In the genomic region with DNA sequence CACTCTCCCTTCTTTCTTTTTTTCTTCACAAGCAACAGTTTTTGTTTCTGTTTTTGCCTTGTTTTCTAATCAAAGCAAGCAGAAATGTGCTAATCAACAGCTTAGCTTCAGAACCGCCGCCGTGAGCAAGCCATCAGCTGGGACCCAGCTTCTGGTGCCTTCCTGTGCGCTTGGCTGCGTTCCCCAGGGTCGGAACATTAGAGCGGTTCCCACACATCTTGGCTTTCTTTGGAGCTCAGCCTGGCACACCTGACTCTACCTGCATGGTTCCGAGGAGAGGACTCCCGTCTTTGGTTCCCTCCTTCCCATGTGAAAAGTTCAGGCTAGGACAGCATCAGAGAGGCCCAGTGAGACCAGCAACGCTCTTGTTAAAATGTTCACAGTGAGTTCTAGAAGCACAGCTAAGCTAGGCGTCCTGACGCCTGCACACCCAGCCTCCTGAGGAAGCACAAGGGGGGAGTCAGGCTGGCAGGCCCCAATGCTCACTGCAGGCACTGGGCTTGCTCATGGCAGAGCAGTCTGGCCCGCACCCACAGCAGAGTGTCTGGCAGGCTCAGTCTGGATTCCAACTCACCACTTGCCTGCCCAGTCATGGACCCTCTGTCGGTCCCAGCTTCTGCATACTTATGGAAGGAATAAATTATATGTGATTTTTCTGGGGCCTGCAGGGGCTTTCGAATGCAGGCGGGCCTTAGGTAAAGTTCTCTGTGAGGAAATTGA, we compare ENCODE assay signal across 24 mouse cellular contexts. TPM values are rescaled to one million over a fixed set of nuclear protein-coding genes. Genes with fewer than 3 reads are reported as not detected.
DNase-seq lines count a peak whose midpoint lies in the region; ATAC-seq and TF ChIP-seq lines count a peak whose summit lies in the region.
"Had no signal": no experiment of that assay in that cellular context is flagged by ENCODE, and none has a peak within 500 bp of the region (broad histone marks: within the 10 kb centered on the region; RNA-seq: fewer than 3 reads in every experiment).

No protein-coding gene starts in this region.

- no peak for TF ChIP-seq POLR2A in cerebellum, adult 2 months (IDR thresholded peaks at IDR 0.05; ENCODE audit: borderline replicate concordance, insufficient read depth, low read length)

- H3K4me1 ChIP-seq in limb, embryonic 12.5 days (replicated peaks), result peaks cover 11% of the 10 kb centered on the region
- H3K4me1 ChIP-seq in limb, embryonic 10.5 days, result peaks cover 14% of the 10 kb centered on the region
- peaks cover 12% of the 10 kb centered on the region for H3K4me1 ChIP-seq in cerebellum, adult 2 months (ENCODE audit: control insufficient read depth, insufficient read depth, low read length)
- peaks cover 17% of the 10 kb centered on the region for H3K4me1 ChIP-seq in embryonic facial prominence, embryonic 13.5 days
- H3K4me1 ChIP-seq: liver, embryonic 12.5 days had no signal

- TF ChIP-seq CTCF in cerebellum, adult 2 months (IDR thresholded peaks at IDR 0.05; ENCODE audit: borderline replicate concordance, insufficient read depth, low read depth, low read length), result no peak

- no peak overlapping the region for H3K4me2 ChIP-seq in limb, embryonic 12.5 days
- H3K4me2 ChIP-seq in embryonic facial prominence, embryonic 13.5 days, result no peak overlapping the region
- H3K4me2 ChIP-seq: liver, embryonic 12.5 days; neural tube, embryonic 13.5 days had no signal

- no peak for DNase-seq in limb, embryonic 10.5 days (ENCODE audit: low spot score)
- DNase-seq in brain, adult 2 months (ENCODE audit: low read depth, low spot score), result peak; percentile 41
- peak; percentile 42 to 57 for DNase-seq in cerebellum, adult 2 months
- no peak for DNase-seq in adrenal gland, adult 18-20 months (ENCODE audit: low spot score in 2 of 2)
- no peak for DNase-seq in urinary bladder, postnatal 25 days (ENCODE audit: low spot score)
- DNase-seq: adrenal gland, postnatal 36 days; heart, adult 11 months; kidney, adult 9 months; kidney, postnatal 36 days; lung, postnatal 14 days; right cerebral cortex, postnatal 25 days; thymus, postnatal 14 days had no signal

- no peak for ATAC-seq in limb, embryonic 12.5 days (ENCODE audit: insufficient number of reproducible peaks, insufficient read depth, low FRiP score, low TSS enrichment, low read depth)
- no peak for ATAC-seq in embryonic facial prominence, embryonic 13.5 days (ENCODE audit: insufficient number of reproducible peaks, insufficient read depth, low FRiP score, low TSS enrichment, low read depth)
- ATAC-seq in inflammation-experienced regulatory T-cells, adult 6 months, result no peak
- ATAC-seq: liver, embryonic 12.5 days; Patski had no signal

- no peaks in the 10 kb centered on the region for H3K27me3 ChIP-seq in limb, embryonic 12.5 days
- no peaks in the 10 kb centered on the region for H3K27me3 ChIP-seq in limb, embryonic 10.5 days (ENCODE audit: low read depth, poor library complexity, severe bottlenecking)
- H3K27me3 ChIP-seq in cerebellum, adult 2 months (ENCODE audit: control insufficient read depth, insufficient read depth, low read length), result no peaks in the 10 kb centered on the region
- H3K27me3 ChIP-seq in embryonic facial prominence, embryonic 13.5 days, result no peaks in the 10 kb centered on the region
- H3K27me3 ChIP-seq: liver, embryonic 12.5 days; neural tube, embryonic 13.5 days; Patski had no signal

- peaks cover 17% of the 10 kb centered on the region for H3K9me3 ChIP-seq in limb, embryonic 12.5 days
- no peaks in the 10 kb centered on the region for H3K9me3 ChIP-seq in limb, embryonic 10.5 days (replicated peaks)
- peaks cover 8% of the 10 kb centered on the region for H3K9me3 ChIP-seq in embryonic facial prominence, embryonic 13.5 days
- H3K9me3 ChIP-seq: liver, embryonic 12.5 days had no signal

- H3K36me3 ChIP-seq in limb, embryonic 12.5 days, result no peaks in the 10 kb centered on the region
- no peaks in the 10 kb centered on the region for H3K36me3 ChIP-seq in limb, embryonic 10.5 days
- 0 out of 2 replicates have a peak, but pooled peaks cover 8% of the 10 kb centered on the region for H3K36me3 ChIP-seq in embryonic facial prominence, embryonic 13.5 days
- H3K36me3 ChIP-seq: liver, embryonic 12.5 days; neural tube, embryonic 13.5 days had no signal

- 0 out of 2 replicates have a peak overlapping the region, but pooled peaks have one; percentile 32 for H3K27ac ChIP-seq in limb, embryonic 12.5 days
- no peak overlapping the region for H3K27ac ChIP-seq in limb, embryonic 10.5 days
- no peak overlapping the region for H3K27ac ChIP-seq in cerebellum, adult 2 months (ENCODE audit: insufficient read depth, low read length)
- peak overlapping the region; percentile 82 for H3K27ac ChIP-seq in embryonic facial prominence, embryonic 13.5 days
- H3K27ac ChIP-seq: liver, embryonic 12.5 days; neural tube, embryonic 13.5 days had no signal

- H3K9ac ChIP-seq in limb, embryonic 12.5 days (replicated peaks), result no peak overlapping the region
- H3K9ac ChIP-seq in embryonic facial prominence, embryonic 13.5 days, result no peak overlapping the region
- H3K9ac ChIP-seq: liver, embryonic 12.5 days; neural tube, embryonic 13.5 days had no signal

- WGBS in limb, embryonic 12.5 days, result 85% methylated on average over 16 of the region's 16 CpGs
- WGBS in limb, embryonic 10.5 days, result 90% methylated on average over 16 of the region's 16 CpGs
- 33% methylated on average over 16 of the region's 16 CpGs for WGBS in cerebellum, adult 2 months
- WGBS in embryonic facial prominence, embryonic 13.5 days, result 79% methylated on average over 16 of the region's 16 CpGs

- no peak overlapping the region for H3K4me3 ChIP-seq in limb, embryonic 12.5 days (replicated peaks)
- H3K4me3 ChIP-seq in limb, embryonic 10.5 days, result no peak overlapping the region
- H3K4me3 ChIP-seq in cerebellum, adult 2 months (replicated peaks; ENCODE audit: insufficient read depth, low read depth, low read length), result no peak overlapping the region
- H3K4me3 ChIP-seq in embryonic facial prominence, embryonic 13.5 days, result no peak overlapping the region
- H3K4me3 ChIP-seq: liver, embryonic 12.5 days; neural tube, embryonic 13.5 days had no signal

RNA-seq across cellular contexts. Expression of a gene that starts 42.2 kb away (rescaled TPM):
- not detected in 2 replicates for polyA plus RNA-seq in limb, embryonic 12.5 days (2016; fragmentation: Nextera tagmentation; extraction: Ambion mirVana)
- polyA plus RNA-seq in limb, embryonic 10.5 days (2016; fragmentation: Nextera tagmentation; extraction: Ambion mirVana), result not detected in 2 replicates
- not detected in 2 replicates for polyA plus RNA-seq in cerebellum, adult 2 months (2012; rRNA removed)
- polyA plus RNA-seq in embryonic facial prominence, embryonic 13.5 days (2015; fragmentation: Nextera tagmentation; extraction: Ambion mirVana), result not detected in 2 replicates
- not detected for polyA plus RNA-seq in inflammation-experienced regulatory T-cells, adult 6 months (2017; shearing (Covaris generic))
- total RNA-seq in adrenal gland, adult 18-20 months (2021), result not detected
- total RNA-seq: adrenal gland, postnatal 36 days; gastrocnemius, adult 8-10 months; layer of hippocampus, postnatal 14 days; left cerebral cortex, postnatal 14 days had no signal
- polyA plus RNA-seq: heart, embryonic 16.5 days; hindbrain, embryonic 11.5 days; intestine, embryonic 14.5 days; liver, embryonic 12.5 days; neural tube, embryonic 13.5 days; Patski had no signal

RNA-seq across cellular contexts. Expression of a gene that starts 57.6 kb away (rescaled TPM):
- polyA plus RNA-seq in limb, embryonic 12.5 days (2016; fragmentation: Nextera tagmentation; extraction: Ambion mirVana), result 247 and 252 TPM in 2 replicates
- polyA plus RNA-seq in limb, embryonic 10.5 days (2016; fragmentation: Nextera tagmentation; extraction: Ambion mirVana), result 276 and 312 TPM in 2 replicates
- 43.8 and 45.9 TPM in 2 replicates for polyA plus RNA-seq in cerebellum, adult 2 months (2012; rRNA removed)
- 179 and 209 TPM in 2 replicates for polyA plus RNA-seq in embryonic facial prominence, embryonic 13.5 days (2015; fragmentation: Nextera tagmentation; extraction: Ambion mirVana)
- polyA plus RNA-seq in inflammation-experienced regulatory T-cells, adult 6 months (2017; shearing (Covaris generic)), result 100 to 1,000 TPM; 128 to 166 (median 136) TPM
- total RNA-seq in adrenal gland, adult 18-20 months (2021), result 10 to 100 TPM; 33.8 to 37.2 TPM

Comparison
In these comparisons a context has a peak if more than half of its experiments do, and no peak if none do; other contexts are left out.
1. H3K27ac ChIP-seq: peak in limb, embryonic 12.5 days (single experiment) and embryonic facial prominence, embryonic 13.5 days (single experiment); none in limb, embryonic 10.5 days (single experiment) and cerebellum, adult 2 months (single experiment).
2. DNase-seq: peak in brain, adult 2 months (single experiment) and cerebellum, adult 2 months (2 of 2); none in limb, embryonic 10.5 days (single experiment), adrenal gland, adult 18-20 months (0 of 2) and urinary bladder, postnatal 25 days (single experiment).